In the genomic region with DNA sequence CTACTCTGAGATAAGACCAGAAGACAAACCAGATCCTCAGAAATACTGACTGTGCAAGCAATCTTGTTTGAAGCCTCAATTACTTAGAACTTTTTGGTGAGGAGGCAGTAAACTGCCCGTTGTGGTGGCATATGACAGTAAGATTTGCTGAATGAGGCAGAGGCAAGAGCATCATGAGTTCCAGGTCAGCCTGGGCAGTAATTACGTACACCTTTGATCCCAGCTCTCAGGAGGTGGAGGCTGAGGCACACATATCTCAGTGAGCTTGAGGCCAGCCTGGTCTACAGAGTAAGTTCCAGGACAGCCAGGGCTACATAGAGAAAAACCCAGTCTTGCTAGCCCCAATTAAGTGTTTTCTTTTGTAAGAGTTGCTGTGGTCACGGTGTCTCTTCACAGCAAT, we compare ENCODE assay signal across 10 mouse cellular contexts. TPM values are rescaled to one million over a fixed set of nuclear protein-coding genes. Genes with fewer than 3 reads are reported as not detected.
DNase-seq lines count a peak whose midpoint lies in the region; ATAC-seq and TF ChIP-seq lines count a peak whose summit lies in the region.
"Had no signal": no experiment of that assay in that cellular context is flagged by ENCODE, and none has a peak within 500 bp of the region (broad histone marks: within the 10 kb centered on the region; RNA-seq: fewer than 3 reads in every experiment).

No protein-coding gene starts in this region.

- H3K27ac ChIP-seq in left cerebral cortex, adult 2 months: peak overlapping the region; percentile 0; the same call in 1 of the 2 replicates
- peak overlapping the region; percentile 49 for H3K27ac ChIP-seq in forebrain, embryonic 14.5 days (ENCODE audit: low read depth, low read length)
- H3K27ac ChIP-seq in limb, embryonic 12.5 days: peak overlapping the region; percentile 79
- peak overlapping the region; percentile 62; the same call in 1 of the 2 replicates for H3K27ac ChIP-seq in stomach, embryonic 15.5 days

- no peaks in the 10 kb centered on the region for H3K9me3 ChIP-seq in forebrain, embryonic 14.5 days (replicated peaks; ENCODE audit: control insufficient read depth, low read length)
- H3K9me3 ChIP-seq in limb, embryonic 12.5 days: no peaks in the 10 kb centered on the region
- H3K9me3 ChIP-seq in stomach, embryonic 15.5 days: no peaks in the 10 kb centered on the region

- peaks cover 10% of the 10 kb centered on the region for H3K4me1 ChIP-seq in forebrain, embryonic 14.5 days (ENCODE audit: control insufficient read depth, insufficient read depth, low read length)
- H3K4me1 ChIP-seq in limb, embryonic 12.5 days (replicated peaks): peaks cover 20% of the 10 kb centered on the region
- H3K4me1 ChIP-seq in stomach, embryonic 15.5 days: peaks cover 11% of the 10 kb centered on the region; the same call in 1 of the 2 replicates

- H3K36me3 ChIP-seq in forebrain, embryonic 14.5 days (ENCODE audit: control insufficient read depth, insufficient read depth, low read length): peaks cover 5% of the 10 kb centered on the region; the same call in 1 of the 2 replicates
- peaks cover 28% of the 10 kb centered on the region for H3K36me3 ChIP-seq in limb, embryonic 12.5 days
- H3K36me3 ChIP-seq in stomach, embryonic 15.5 days: 0 out of 2 replicates have a peak, but pooled peaks cover under 1% of the 10 kb centered on the region

- DNase-seq in left cerebral cortex, adult 2 months (ENCODE audit: extremely low spot score in 1 of 2, low spot score in 2 of 2): no peak
- DNase-seq in left cerebral cortex, postnatal 36 days (ENCODE audit: low spot score in 2 of 2): no peak
- no peak for DNase-seq in forebrain, embryonic 14.5 days (ENCODE audit: low spot score)
- no peak for DNase-seq in testis, postnatal 14 days (ENCODE audit: low spot score)
- DNase-seq in layer of hippocampus, adult 9-10 months (ENCODE audit: low spot score): no peak
- DNase-seq: adrenal gland, postnatal 14 days; cerebellum, adult 9-11 months; lung, adult 18-20 months had no signal

- no peak for ATAC-seq in forebrain, embryonic 14.5 days
- ATAC-seq in limb, embryonic 12.5 days (ENCODE audit: insufficient number of reproducible peaks, insufficient read depth, low FRiP score, low TSS enrichment, low read depth): no peak
- ATAC-seq in stomach, embryonic 15.5 days (ENCODE audit: insufficient read depth, low FRiP score, low read depth): no peak

- peak overlapping the region; percentile 22; the same call in 1 of the 2 replicates for H3K4me2 ChIP-seq in forebrain, embryonic 14.5 days (ENCODE audit: low read length)
- H3K4me2 ChIP-seq in limb, embryonic 12.5 days: peak overlapping the region; percentile 1; the same call in 1 of the 2 replicates
- H3K4me2 ChIP-seq in stomach, embryonic 15.5 days: no peak overlapping the region

- H3K9ac ChIP-seq in forebrain, embryonic 14.5 days (ENCODE audit: low read length): 0 out of 2 replicates have a peak overlapping the region, but pooled peaks have one; percentile 5
- H3K9ac ChIP-seq in limb, embryonic 12.5 days (replicated peaks): no peak overlapping the region
- H3K9ac ChIP-seq in stomach, embryonic 15.5 days: no peak overlapping the region

- no peaks in the 10 kb centered on the region for H3K27me3 ChIP-seq in forebrain, embryonic 14.5 days (replicated peaks; ENCODE audit: control insufficient read depth, insufficient read depth, low read length)
- no peaks in the 10 kb centered on the region for H3K27me3 ChIP-seq in limb, embryonic 12.5 days
- no peaks in the 10 kb centered on the region for H3K27me3 ChIP-seq in stomach, embryonic 15.5 days (replicated peaks)

- no peak overlapping the region for H3K4me3 ChIP-seq in left cerebral cortex, adult 2 months
- no peak overlapping the region for H3K4me3 ChIP-seq in forebrain, embryonic 14.5 days (ENCODE audit: low read depth, low read length)
- H3K4me3 ChIP-seq in limb, embryonic 12.5 days (replicated peaks): no peak overlapping the region
- no peak overlapping the region for H3K4me3 ChIP-seq in stomach, embryonic 15.5 days (replicated peaks)

- intact Hi-C loops in left cerebral cortex, adult 2 months (cut with DNase I): no loop called here
- intact Hi-C loops in left cerebral cortex, postnatal 36 days (cut with DNase I): no loop called here

- TF ChIP-seq CTCF in left cerebral cortex, adult 2 months (IDR thresholded peaks at IDR 0.05): no peak

- WGBS in forebrain, embryonic 14.5 days: 37% methylated on average over 3 of the region's 3 CpGs
- WGBS in limb, embryonic 12.5 days: 72% methylated on average over 3 of the region's 3 CpGs
- 73% methylated on average over 3 of the region's 3 CpGs for WGBS in stomach, embryonic 15.5 days

RNA-seq across cellular contexts. Expression of gene Bmpr1a, which starts 48.9 kb away (rescaled TPM):
- total RNA-seq in left cerebral cortex, adult 2 months (2021): 10 to 100 TPM; 31.0 to 35.9 TPM
- total RNA-seq in left cerebral cortex, postnatal 36 days (2021): 10 to 100 TPM; 34.3 to 38.3 TPM
- polyA plus RNA-seq in forebrain, embryonic 14.5 days (2014; fragmentation: Nextera tagmentation; extraction: Ambion mirVana): 21.3 and 22.5 TPM in 2 replicates
- polyA plus RNA-seq in limb, embryonic 12.5 days (2016; fragmentation: Nextera tagmentation; extraction: Ambion mirVana): 67.4 and 74.3 TPM in 2 replicates
- 47.1 and 49.9 TPM in 2 replicates for polyA plus RNA-seq in stomach, embryonic 15.5 days (2015; fragmentation: Nextera tagmentation; extraction: Ambion mirVana)

Comparison
In these comparisons a context has a peak if more than half of its experiments do, and no peak if none do; other contexts are left out.
1. H3K27ac ChIP-seq: peak in every context shown above with its lines; median percentile 79 in limb, embryonic 12.5 days; 62 in stomach, embryonic 15.5 days; 49 in forebrain, embryonic 14.5 days; 0 in left cerebral cortex, adult 2 months.